Mouse (Mus musculus) brain, embryonic 14.5 days (tissue): ENCODE data around the gene Vamp1. TPM values are rescaled to one million over a fixed set of nuclear protein-coding genes. Genes with fewer than 3 reads are reported as not detected.

ENCODE experiments used
- DNase-seq: peaks from one replicate; pipeline ENCODE4 v3.0.0-alpha.2; 2011; ENCODE audit warnings: low read depth
- CTCF ChIP-seq: fragments of 200-500 bp; IDR thresholded peaks from 2 replicates; pipeline ENCODE4 v1.5.1; 2012; ENCODE audit warnings: inconsistent platforms, mild to moderate bottlenecking, moderate library complexity, borderline replicate concordance; ENCODE audit not compliant: insufficient read depth, insufficient read length; ENCODE audit errors: extremely low read depth
- POLR2A ChIP-seq: fragments of 200-500 bp; IDR thresholded peaks from 2 replicates; pipeline ENCODE4 v1.6.1; 2012; ENCODE audit warnings: mild to moderate bottlenecking, inconsistent platforms, borderline replicate concordance; ENCODE audit not compliant: poor library complexity, insufficient read depth, insufficient read length, severe bottlenecking; ENCODE audit errors: extremely low read depth
- polyA plus RNA-seq: library from polyadenylated mRNA; depleted of rRNA; stranded (reverse); fragments of >200 nt; gene quantifications from 2 replicates; pipeline ENCODE4 v1.2.3, GENCODE M21; 2012

The Vamp1 gene
- polyA plus RNA-seq, 1 experiment = 19.9 TPM

DNA sequence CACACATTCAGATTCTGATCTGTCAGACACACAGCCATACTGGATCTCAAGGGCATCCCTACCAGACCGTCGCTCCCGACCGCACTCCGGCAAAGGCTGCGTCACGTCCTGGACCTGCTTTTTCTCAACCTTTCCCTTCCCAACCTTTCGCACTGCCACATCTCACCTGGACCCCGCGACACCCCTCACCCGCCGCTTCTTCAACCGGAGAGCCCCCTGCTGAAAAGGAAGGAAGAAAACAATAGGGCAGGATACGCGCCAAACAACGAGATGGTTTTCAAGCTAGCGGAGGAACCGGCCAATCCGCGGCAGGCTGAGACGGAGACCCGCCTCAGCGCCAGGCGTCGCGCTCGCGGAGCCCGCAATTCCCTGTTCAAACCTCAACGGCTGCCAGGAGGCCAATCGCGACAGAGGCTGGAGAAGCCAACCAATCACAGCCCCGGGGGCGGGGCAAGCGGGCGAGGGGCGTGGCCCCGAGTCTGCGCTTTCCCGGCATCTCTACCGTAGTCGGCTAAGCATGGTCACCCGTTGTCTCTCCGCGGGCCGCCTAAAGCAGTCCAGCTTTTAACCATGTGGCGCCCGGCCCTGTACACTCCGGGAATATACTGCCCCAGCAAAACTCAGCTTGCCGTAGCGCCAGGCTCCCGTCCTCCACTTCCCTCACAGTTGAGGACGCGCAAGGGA lies 23.9 kb upstream of the Vamp1 start, which contains the start of the genes Ncapd2 and Mrpl51:
Gene Ncapd2, minus strand, starts transcription at position 370 of the 684 bp plus-strand sequence.
Gene Mrpl51, plus strand, starts transcription at position 470 of the 684 bp plus-strand sequence.
- TF ChIP-seq CTCF (no peak), POLR2A (peak; percentile 51; the same call in 1 of the 2 replicates)
- peak; percentile 99 for DNase-seq

DNA sequence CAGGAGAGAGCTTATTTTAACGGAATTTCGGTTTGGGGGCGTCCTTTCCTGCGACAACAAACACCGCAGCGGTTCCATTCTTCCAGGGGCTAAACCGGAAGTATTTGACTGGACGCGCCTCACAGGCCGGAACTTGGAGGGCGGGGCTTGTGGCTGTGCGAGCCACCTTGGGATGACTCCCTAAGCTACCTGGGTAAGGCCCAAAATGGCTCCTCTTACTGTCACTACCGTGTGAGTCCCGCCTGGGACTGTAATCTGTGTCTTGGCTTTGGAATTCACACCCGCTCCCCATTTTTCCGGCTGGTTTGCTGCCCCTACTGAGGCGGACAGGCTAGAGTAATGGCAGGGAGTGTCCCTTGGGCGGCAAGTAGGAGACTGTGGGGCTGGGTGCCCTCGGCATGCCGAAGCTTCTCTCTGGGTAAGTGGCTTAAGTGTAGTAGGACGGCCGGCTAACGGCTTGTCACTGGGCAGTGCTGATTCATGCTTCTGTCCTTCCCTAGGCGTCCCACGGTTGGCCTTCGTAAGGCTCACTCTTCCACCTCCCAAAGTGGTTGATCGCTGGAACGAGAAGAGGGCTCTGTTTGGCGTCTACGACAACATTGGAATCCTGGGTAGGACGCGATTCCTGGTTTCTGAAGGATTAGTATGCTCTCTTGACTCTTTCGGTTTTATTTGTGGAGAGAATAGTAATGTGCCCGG lies 23.2 kb upstream of the Vamp1 start:
- TF ChIP-seq CTCF = no peak
- no peak for TF ChIP-seq POLR2A
- peak; percentile 98 for DNase-seq

DNA sequence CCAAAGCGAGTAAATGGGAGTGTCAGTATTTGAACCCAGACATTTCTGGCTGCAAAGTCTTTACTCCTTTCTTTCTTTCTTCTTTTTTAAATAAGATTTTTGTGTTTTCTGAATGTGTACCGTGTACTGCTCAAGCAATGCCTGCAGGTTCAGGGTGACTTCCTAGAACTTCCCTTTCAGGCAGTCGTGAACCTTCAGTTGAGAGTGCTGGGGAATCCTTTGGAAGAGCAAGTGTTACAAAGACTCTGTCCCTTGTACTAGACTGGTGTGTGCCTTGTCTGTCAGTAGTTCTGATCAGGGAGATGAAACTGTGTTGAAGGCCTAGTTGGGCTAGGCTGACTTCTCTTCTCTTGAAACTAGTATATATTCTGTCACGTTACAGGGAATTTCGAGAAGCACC lies 22.5 kb upstream of the Vamp1 start:
- TF ChIP-seq CTCF = no peak
- TF ChIP-seq POLR2A = no peak
- no peak for DNase-seq

DNA sequence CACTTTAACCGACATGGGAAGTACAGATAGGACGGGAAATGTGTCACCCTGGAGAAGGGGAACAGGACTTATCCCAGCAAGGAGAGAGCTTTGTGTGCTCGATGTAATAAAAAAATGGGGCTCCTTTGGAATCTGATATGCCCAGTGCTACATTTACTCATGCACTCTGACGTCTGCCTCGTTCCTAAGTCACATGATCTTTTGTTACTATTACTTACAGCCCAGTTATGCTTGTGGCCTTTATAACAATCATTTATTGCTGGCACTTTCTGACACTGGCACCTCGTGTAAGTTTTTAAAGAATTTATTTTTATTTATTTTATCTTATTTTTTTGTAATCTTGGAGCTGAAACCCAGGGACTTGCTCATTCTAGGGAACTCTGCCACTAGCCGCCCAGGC lies 22.0 kb upstream of the Vamp1 start:
- TF ChIP-seq POLR2A (no peak), CTCF (no peak)
- no peak for DNase-seq

DNA sequence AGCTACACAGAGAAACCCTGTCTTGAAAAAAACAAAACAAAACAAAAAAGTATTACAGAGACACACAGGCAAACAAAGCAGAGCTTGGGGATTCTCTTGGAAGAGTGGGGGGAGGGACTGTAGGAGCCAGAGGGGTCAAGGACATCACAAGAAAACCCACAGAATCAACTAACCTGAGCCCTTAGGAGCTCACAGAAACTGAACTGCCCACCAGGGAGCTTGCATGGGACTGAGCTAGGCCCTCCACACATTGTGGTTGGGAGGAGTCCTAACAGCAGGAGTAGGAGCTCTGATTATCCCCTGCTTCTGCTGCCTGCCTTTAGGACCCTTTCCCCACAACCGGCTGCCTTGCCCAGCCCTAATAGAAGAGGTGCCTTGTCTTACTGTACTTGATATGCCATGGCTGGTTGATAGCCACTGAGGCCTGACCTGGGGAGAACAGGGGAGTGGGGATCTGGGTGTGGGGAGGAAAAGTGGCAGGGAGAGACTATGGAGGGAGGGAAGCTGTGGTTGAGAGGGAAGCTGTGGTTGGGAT lies 19.7 kb upstream of the Vamp1 start:
- no peak for DNase-seq
- TF ChIP-seq CTCF (no peak), POLR2A (no peak)

DNA sequence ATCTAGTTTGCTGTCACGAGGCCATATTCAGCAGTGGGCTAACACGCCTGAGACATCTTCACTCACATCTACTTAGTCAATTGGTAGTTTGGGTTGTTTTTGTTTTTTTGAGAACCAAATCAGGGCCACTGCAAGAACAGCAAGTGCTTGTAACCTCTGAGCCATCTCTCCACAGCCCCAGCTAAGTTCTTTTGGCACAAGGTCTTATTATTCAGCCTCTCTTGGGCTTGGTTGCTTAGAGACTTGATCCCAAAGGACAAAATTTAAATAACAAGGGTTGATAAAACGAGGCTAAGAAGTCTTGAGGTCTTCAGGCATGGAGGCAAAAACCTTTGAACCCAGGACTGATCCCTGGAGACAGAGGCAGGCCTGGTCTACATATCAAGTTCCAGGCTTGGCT lies 19.1 kb upstream of the Vamp1 start:
- DNase-seq = peak; percentile 30

DNA sequence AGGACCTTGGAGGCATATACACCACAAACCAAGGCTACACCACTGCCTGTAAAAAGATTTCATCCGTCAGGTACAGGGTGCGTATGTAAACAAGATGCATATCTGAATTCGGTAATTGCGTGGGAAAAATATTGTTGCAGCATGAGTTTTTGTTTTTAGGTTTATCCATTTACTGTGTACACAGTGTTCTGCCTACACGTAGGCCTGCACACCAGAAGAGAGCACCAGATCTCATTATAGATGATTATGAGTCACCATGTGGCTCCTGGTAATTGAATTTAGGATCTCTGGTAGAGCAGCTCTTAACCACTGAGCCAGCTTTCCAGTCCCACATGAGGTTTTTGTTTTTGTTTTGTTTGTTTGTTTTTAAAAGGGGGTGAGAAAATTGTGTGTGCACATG lies 18.2 kb upstream of the Vamp1 start:
- no peak for DNase-seq
- TF ChIP-seq POLR2A (no peak), CTCF (no peak)

More for the DNA sequence above, 19.1 kb upstream of the Vamp1 start:
- TF ChIP-seq POLR2A = no peak
- TF ChIP-seq CTCF = no peak

DNA sequence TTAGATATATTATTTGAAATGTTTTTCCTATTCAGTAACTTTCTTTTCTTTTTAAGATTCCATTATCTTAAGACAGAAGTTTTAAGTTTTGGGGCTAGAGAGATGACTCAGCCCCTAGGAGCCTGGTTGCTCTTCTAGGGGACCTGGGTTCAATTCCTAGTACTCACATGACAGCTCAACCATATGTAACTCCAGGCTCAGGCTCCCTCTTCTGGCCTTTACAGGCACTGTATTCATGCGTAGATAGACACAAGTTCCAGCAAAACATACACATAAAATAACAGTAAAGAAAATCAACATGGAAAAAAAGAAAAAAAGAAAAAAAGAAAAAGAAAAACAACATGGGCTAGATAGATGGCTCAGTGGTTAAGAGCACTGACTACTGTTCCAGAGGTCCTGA lies 4.9 kb upstream of the Vamp1 start:
- TF ChIP-seq CTCF (no peak), POLR2A (no peak)
- DNase-seq = no peak

DNA sequence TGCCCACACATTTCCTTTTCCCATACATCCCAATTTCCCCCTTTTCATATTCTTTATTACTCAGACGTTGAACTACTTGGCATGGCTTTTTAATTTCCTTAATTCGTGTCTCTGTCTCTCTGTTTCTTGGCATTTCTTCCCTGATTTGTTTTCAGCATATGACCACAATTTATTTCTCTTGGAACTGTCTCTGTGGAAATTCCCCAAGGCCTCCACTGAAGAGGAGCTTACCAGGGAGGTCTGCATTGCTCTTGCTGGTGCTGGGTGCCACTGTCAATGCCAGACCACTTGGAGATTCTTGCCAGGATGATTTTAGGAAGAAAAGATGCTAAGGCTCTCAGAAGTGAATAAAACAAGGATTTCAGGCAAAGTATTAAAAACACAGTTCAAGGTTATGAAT lies 2.7 kb upstream of the Vamp1 start:
- no peak for DNase-seq
- no peak for TF ChIP-seq POLR2A
- no peak for TF ChIP-seq CTCF

DNA sequence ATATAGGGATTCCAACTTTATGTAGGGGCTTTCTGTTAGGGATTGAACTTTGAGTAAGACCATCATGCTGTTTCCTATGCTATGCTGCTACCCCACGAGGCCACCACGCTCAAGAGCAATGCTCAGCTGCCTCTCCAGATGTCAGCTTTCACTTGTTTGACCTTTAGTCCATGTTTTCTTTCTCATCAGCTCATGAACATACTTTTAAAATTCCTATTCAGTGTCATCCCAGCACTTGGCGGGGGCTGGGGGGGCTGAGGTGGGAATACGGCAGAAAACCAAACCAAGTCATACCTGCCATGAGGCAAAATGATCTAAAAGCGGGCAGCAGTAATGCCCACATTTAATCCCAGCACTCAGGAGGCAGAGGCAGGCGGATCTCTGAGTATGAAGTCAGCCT lies 2.2 kb upstream of the Vamp1 start:
- TF ChIP-seq POLR2A (no peak), CTCF (no peak)

DNA sequence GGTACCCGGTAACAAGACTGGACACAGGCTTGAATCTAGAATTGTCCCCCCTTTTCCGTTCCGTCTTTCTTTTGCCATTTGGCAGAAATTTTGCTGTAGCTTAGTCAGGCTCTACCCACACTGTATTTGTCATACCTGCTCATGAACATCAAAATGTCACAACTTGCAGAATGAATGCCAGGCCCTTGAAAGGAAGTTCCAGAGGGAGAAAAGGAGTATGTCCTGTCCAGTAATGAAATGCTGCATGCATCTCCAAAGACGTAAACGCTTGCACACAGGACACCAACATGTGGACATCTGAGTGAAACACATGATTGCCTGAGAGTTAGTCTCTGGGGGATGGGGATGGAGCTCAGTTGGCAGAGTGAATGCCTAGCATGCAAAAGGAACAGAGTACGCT lies 1.6 kb upstream of the Vamp1 start:
- no peak for DNase-seq
- TF ChIP-seq POLR2A (no peak), CTCF (no peak)

More for the DNA sequence above, 2.2 kb upstream of the Vamp1 start:
- DNase-seq = no peak
